Mouse (Mus musculus) fibroblast of lung, adult 2 months (primary cell): ENCODE measurements around the gene Mfsd7a.
"Not testable (repeated sequence)": the region's sequence is repeated elsewhere in the genome, so short reads cannot be mapped to it uniquely, and the experiment has no call there.

Source experiments
- DNase-seq: peaks from one replicate; pipeline ENCODE4 v3.0.0-alpha.2; 2011; ENCODE audit warnings: low read depth

Gene Mfsd7a

DNA sequence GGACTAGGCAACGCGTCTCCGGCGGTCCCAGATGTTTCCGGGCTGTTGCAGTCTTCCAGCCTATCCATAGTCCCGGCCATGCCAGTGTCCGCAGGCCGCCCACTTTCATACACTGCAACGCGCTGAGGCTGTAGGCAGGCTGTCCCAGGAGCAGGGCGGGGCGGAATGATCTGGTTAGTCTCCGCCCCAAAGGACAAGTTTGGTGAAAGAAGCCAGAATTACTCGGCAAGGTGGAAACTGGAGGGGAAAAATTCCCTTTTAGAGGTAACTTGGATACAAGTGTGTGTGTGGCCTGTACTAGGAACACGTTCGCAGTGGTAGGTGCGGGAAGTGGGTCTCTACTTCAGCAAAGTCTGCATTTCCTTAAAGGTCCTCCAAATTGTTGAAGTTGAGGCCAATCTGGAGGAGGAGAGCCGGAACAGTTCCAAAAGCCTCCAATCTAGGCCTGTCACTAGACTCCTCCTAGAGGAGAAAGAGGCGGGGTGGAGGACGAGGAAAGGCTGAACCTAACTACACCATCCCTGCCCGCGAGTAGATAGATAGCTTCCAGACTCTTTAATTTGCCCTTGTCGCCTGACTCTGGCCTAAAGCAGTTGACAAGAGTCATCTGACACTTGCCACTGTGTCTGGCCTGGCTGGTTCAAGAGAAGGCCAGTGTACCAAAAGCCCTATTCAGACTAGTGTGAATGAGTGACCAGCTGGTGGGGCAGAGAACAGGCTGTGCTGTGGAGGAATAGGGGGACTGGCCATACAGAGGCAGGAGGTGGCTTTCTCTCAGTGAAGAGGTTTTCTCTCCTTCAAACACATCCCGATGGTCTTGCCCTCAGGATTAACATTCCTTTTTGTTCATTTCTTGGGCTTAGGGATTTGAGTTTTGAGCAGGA lies at the start of gene Mfsd7a:
Mfsd7a (minus strand) TSS at position 107 of the 884 bp plus-strand sequence.
- peak; percentile 49 for DNase-seq

DNA sequence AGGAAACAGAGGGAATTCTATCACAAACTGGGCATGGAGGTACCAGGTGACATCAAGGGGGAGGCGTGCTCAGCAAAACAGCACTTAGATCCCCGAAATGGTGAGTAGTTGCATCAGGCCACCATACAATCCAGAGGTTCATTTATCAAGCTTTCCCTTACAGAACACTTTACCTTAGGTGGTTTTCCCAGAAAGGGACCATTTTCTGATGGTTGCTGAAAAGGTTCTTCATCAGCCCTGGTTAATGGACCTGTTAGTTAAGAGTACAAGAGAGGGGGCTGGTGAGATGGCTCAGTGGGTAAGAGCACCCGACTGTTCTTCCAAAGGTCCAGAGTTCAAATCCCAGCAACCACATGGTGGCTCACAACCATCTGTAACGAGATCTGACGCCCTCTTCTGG lies 37.5 kb upstream of the Mfsd7a start:
- not testable (repeated sequence) for DNase-seq

DNA sequence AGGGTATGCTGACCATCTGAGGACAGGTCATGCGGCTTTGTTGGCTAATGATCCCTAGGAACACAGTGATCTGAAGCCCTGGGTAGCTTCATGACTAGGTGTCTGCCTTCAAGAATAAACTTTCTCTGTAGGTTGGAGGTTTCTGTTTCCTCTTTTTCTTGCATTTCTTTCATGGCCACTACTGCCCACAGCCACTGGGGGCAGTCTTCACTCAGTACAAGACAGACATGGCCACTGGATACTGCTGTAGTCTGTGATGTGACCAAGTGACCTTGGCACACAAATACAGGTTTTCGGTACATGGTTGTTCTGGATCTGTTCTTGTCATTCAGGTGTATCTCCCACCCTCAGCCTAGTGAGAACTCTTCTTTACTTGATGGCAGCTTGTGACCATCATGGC lies 36.5 kb upstream of the Mfsd7a start:
- no peak for DNase-seq

DNA sequence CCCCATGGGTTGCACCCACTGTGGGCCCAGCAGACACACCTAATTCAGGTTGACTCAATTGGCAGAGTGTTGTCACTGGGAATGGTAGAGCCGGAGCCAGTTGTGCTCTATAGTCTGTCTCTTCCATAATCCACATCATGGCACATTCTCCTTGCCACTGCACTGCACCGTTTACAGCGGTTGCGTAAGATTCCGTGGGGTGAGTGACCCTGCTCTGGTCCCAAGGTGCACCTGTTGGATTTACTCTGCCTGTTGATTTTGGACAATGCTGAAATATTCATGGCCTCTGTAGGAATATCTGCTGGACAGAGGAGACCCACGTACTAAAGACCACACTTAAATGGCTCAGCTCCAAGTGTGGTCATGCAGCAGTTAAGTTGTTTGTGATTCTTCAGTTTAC lies 34.3 kb upstream of the Mfsd7a start:
- DNase-seq: no peak

DNA sequence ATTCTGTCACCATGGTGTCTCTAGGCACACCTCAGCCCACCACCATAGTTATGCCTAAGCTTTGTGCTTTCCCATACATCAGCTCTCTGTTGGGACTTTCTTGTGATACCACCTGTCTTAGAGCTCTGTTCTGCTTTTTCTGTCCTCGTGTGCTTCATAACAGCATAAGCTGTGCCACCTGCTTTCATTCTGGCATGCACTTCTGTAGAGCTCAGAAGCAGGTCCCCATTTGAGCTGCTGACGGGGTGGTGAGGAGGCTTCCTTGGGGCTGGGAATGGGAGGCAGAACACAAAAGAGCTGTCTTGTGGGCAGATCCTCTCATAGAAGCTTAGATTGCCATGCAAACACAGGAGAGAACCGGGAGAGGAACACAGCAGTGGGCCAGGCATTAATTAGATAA lies 27.3 kb upstream of the Mfsd7a start:
- DNase-seq: no peak

- DNase-seq: no peak
Observed at GRCm38 (mm10) chr5:108473737-108474136, 25.0 kb upstream of the Mfsd7a start.

GRCm38 (mm10) chr5:108469617-108470016 lies 20.9 kb upstream of the Mfsd7a start:
- DNase-seq: no peak

DNA sequence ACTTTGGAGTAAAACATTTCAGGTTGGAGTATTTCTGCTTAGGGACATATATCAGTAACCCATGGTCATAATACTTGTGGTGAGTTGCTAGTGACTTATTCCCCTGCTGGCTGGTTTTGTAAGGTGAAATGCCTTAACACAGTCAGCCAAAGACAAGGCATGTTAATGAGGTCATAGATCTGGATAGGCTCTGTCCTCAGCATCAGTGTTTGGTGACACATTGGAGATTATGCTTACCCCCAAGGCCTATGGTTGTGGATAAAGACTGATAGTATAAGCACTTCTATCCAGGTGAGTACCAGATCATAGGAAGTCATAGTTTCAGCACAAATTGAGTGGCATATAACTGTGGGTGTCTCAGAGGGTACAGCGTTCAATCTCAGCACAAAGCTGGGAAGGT lies 18.0 kb upstream of the Mfsd7a start:
- DNase-seq: no peak

DNA sequence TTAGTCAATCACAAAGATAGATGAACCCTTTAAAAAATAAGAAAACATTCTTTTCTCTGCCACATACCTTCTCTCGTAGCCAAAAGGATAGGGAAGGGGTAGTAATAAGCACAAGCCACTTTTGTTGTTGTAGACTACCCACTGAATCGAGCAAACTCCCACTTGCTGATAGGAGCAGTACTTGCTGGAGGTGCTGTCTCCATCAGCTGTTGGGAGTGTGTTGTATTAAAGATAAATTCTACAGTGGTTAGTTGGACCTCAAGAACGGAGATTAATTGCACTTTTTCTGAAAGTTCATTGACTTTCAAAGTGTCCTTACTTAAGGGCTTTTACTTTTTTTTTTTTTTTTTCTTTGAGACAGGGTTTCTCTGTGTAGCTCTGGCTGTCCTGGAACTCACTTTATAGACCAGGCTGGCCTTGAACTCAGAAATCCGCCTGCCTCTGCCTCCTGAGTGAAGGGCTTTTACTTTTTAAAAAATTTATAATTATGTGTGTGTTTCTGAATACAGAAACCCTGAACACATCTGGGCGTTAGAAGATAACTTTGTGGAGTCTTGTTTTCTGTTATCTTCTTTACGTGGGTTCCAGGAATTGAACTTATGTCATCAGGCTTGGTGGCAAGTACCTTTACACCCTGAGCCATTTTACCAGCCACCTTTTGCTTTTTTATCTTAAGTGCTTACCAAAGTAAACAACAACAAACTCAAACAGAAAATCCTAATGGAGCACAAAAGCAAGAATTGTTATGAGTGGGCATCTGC lies 16.6 kb upstream of the Mfsd7a start:
- no peak for DNase-seq

- no peak for DNase-seq
Observed at GRCm38 (mm10) chr5:108462446-108462845, 13.8 kb upstream of the Mfsd7a start.

GRCm38 (mm10) chr5:108461082-108462065 lies 12.7 kb upstream of the Mfsd7a start, which contains the start of gene Pcgf3:
Pcgf3 (plus strand) TSS chr5:108461232.
- DNase-seq: peak; percentile 87

GRCm38 (mm10) chr5:108460461-108460860 lies 11.8 kb upstream of the Mfsd7a start:
- no peak for DNase-seq

DNA sequence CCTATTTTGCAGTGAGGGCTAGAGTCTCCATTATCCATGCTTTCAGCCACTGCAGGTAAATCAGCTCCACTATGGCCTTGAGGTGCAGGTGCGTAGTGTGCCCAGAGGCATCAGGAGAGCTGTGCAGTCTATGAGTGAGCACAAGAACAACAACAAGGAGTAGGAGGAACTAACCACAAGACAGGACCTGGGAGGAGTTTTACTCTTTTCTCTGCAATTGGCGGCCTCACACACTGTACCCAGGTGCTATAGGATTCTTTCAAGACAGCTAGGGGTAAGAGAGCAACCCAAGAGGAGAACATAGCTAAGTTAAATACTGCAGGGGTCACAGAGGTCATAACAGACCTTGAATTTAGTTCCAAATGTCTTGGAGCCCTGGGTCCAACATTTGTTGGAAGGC lies 10.0 kb upstream of the Mfsd7a start:
- DNase-seq: no peak

- DNase-seq: no peak
Observed at GRCm38 (mm10) chr5:108454094-108454493, 5.4 kb upstream of the Mfsd7a start.

GRCm38 (mm10) chr5:108452422-108452821 lies 3.7 kb upstream of the Mfsd7a start:
- no peak for DNase-seq

DNA sequence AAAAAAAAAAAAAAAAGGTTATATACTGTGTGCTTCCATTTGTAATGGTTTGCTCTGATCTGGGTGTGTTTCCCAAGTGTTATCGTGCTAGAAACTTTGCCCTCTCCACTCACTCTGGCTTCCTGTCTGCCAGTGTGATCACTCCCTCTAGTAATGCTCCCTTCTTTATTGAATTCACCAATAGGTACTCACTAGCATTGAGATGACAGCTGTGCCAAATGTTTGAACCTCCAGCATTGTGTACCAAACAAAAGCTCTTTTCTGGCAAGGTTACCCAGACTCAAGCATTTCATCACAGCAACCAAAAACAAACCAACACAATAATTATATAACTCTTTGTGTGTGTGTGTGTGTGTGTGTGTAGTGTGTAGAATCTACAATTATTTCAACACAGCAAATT lies 2.9 kb upstream of the Mfsd7a start:
- no peak for DNase-seq

DNA sequence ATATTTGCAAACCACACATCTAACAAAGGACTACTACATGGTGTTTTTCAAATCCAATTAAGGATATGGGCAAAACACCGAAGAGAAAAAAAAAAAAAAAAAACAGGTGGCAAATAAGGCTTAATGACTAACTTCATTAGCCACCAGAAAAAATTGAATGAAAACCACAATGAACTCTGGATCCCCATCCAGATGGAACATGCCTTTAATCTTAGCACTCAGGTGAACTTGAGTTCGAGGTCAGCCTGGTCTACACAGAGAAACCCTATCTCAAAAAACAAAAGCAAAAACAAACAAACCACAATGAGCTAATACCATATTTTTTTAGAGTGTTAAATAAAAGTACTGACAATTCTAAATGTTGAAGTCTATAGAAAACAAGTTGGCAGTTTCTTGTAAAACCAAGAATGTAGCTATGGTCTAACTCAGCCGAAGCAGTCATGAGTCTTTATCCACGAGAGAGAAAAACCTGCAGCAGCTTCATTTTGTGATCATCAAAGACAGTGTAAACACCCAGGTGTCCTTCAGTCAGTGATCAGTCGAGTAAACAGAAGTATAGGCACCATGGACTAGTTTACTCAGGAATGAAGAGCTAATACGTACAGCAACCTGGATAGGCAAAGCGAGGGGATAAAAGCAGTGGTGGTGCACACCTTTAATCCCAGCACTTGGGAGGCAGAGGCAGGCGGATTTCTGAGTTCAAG lies 2.3 kb upstream of the Mfsd7a start:
- no peak for DNase-seq

DNA sequence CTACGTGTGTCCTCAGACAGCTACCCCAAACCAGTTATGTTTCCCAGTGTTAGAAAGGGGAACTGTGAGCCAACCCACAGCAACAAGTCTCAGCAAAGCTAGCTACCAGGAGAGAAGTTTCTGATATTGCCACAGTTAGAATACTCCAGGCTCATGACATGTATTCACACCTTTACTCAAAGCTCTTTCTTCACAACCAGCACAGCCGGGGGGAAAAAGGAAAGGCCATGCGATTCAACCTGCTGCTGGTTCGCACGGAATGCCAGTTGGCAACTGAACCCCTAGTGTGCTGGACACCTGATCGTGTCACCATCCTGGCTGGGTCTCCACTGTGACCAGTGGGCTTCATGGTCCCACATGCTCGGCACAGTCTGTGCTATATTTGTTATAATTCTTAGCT lies 834 bp downstream of the Mfsd7a start:
- DNase-seq: no peak

DNA sequence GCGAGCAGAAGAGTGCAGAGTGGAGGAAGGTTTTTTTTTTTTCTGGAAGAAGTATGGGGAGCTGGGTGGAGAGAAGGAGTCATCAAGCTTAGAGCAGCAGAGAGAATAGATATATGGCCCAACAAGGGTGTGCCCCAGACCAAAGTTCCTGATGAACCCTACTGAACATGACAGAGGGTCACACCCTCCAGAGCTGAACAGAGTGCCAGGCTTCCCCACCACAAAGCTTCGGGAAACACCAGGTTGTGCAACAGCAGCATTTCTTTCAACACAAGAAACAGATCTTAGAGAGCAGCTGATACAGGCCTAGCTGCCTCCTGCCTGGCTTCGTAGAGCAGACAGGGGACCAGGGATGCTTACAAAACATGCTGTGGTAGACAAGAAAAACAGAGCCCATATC lies 1.7 kb downstream of the Mfsd7a start:
- no peak for DNase-seq

- no peak for DNase-seq
Observed at GRCm38 (mm10) chr5:108436101-108436500, 12.6 kb downstream of the Mfsd7a start.
